Mouse (Mus musculus): ENCODE measurements around the gene Myh9. TPM values are rescaled to one million over a fixed set of nuclear protein-coding genes. Genes with fewer than 3 reads are reported as not detected.
A peak's percentile ranks its signal among the peaks of the same experiment; 100 is the strongest.

Myh9 gene
- polyA plus RNA-seq (2012; rRNA removed) = 95.0 and 151 TPM in 2 replicates

GRCm38 (mm10) chr15:77842047-77842843 lies at the start of gene Myh9:
Myh9 (minus strand) TSS chr15:77842175.
- DNase-seq (ENCODE audit: low spot score) = peak; percentile 93

- DNase-seq (ENCODE audit: low spot score) = no peak
Observed at GRCm38 (mm10) chr15:77891766-77892165, 49.8 kb upstream of the Myh9 start.

- DNase-seq (ENCODE audit: low spot score) = no peak
Observed at GRCm38 (mm10) chr15:77889761-77890422, 47.9 kb upstream of the Myh9 start.

GRCm38 (mm10) chr15:77888286-77888685 lies 46.3 kb upstream of the Myh9 start:
- DNase-seq (ENCODE audit: low spot score) = no peak

GRCm38 (mm10) chr15:77887093-77887488 lies 45.1 kb upstream of the Myh9 start:
- DNase-seq (ENCODE audit: low spot score) = no peak

GRCm38 (mm10) chr15:77886369-77887092 lies 44.6 kb upstream of the Myh9 start:
- DNase-seq (ENCODE audit: low spot score) = no peak

GRCm38 (mm10) chr15:77885945-77886344 lies 44.0 kb upstream of the Myh9 start:
- DNase-seq (ENCODE audit: low spot score) = no peak

- DNase-seq (ENCODE audit: low spot score) = no peak
Observed at GRCm38 (mm10) chr15:77885159-77885558, 43.2 kb upstream of the Myh9 start.

- no peak for DNase-seq (ENCODE audit: low spot score)
Observed at GRCm38 (mm10) chr15:77883697-77884010, 41.7 kb upstream of the Myh9 start.

- DNase-seq (ENCODE audit: low spot score) = no peak
Observed at GRCm38 (mm10) chr15:77882797-77883696, 41.1 kb upstream of the Myh9 start.

GRCm38 (mm10) chr15:77882297-77882696 lies 40.3 kb upstream of the Myh9 start:
- DNase-seq (ENCODE audit: low spot score) = no peak

- no peak for DNase-seq (ENCODE audit: low spot score)
Observed at GRCm38 (mm10) chr15:77881698-77882097, 39.7 kb upstream of the Myh9 start.

- DNase-seq (ENCODE audit: low spot score) = no peak
Observed at GRCm38 (mm10) chr15:77880738-77881137, 38.8 kb upstream of the Myh9 start.

GRCm38 (mm10) chr15:77879756-77880155 lies 37.8 kb upstream of the Myh9 start:
- no peak for DNase-seq (ENCODE audit: low spot score)

- no peak for DNase-seq (ENCODE audit: low spot score)
Observed at GRCm38 (mm10) chr15:77877209-77877608, 35.2 kb upstream of the Myh9 start.

- DNase-seq (ENCODE audit: low spot score) = no peak
Observed at GRCm38 (mm10) chr15:77876716-77877115, 34.7 kb upstream of the Myh9 start.

- DNase-seq (ENCODE audit: low spot score) = no peak
Observed at GRCm38 (mm10) chr15:77875953-77876352, 34.0 kb upstream of the Myh9 start.

GRCm38 (mm10) chr15:77874807-77875206 lies 32.8 kb upstream of the Myh9 start:
- no peak for DNase-seq (ENCODE audit: low spot score)

GRCm38 (mm10) chr15:77874310-77874709 lies 32.3 kb upstream of the Myh9 start:
- DNase-seq (ENCODE audit: low spot score) = no peak

GRCm38 (mm10) chr15:77873564-77873963 lies 31.6 kb upstream of the Myh9 start:
- no peak for DNase-seq (ENCODE audit: low spot score)

- DNase-seq (ENCODE audit: low spot score) = no peak
Observed at GRCm38 (mm10) chr15:77872996-77873395, 31.0 kb upstream of the Myh9 start.

- DNase-seq (ENCODE audit: low spot score) = no peak
Observed at GRCm38 (mm10) chr15:77868340-77868739, 26.4 kb upstream of the Myh9 start.

Data from urinary bladder, adult 2 months (tissue).